Mouse (Mus musculus) frontal cortex, adult 2 months (tissue): Measurements from ENCODE around the gene Arhgef18. TPM values are rescaled to one million over a fixed set of nuclear protein-coding genes. Genes with fewer than 3 reads are reported as not detected.

Experiments
- DNase-seq, 2 experiments: peaks; one replicate each; pipeline ENCODE4 v3.0.0; 2022; ENCODE audit warnings: low spot score in 1 of 2; ENCODE audit errors: extremely low spot score in 1 of 2
- polyA plus RNA-seq: library from polyadenylated mRNA; depleted of rRNA; stranded (reverse); fragments of >200 nt; gene quantifications from 2 replicates; pipeline ENCODE4 v1.2.3, GENCODE M21; 2012; rRNA removed

Gene Arhgef18
- polyA plus RNA-seq: 29.1 and 33.8 TPM in 2 replicates

DNA sequence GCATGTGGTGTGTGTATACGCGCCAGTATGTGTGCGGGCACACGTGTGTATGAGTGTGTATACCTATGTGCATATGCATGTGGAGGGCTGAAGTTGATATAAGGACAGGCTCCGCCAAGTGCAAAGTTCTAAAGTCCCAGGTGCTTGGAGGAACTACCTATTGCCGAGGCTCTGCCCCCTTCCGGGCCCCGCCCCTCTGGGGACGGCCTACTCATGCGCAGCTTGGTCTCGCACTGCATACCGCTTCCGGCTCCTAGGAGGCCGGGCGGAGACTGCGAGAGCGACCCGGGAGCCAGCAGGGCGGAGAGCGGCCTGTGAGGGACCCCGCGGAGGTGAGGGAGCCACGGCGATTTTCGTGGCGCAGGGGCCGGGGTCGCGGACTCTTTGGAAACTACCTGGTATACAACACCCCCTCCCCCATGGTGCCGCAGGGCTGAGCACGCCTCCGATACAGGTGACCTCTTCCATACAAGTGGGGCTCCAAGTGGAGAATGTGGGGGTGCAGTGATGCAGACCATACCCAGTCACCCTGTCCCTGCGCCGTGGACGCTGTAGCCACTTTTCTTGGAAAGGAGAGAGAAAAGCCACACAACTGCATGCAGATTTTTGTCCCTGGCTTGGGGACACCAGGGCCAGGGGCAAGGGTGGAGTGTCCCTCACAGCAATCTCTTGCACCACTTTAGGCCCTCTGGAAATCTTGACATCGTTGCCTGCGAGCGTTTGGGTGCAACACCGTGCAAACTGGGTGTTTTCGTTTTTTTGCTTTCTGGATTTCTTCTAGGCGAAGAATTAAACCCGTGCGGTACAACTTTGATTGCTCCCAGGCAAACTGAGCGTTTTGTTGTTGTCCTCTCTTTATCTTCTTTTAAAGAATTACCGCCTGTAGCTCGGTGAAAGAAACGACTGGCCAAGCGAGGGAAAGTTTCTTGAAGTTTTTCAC lies at the start of gene Arhgef18:
TSS of gene Arhgef18 (plus strand) at position 236 of the 940 bp plus-strand sequence.
- DNase-seq: peak; percentile 63 to 86

DNA sequence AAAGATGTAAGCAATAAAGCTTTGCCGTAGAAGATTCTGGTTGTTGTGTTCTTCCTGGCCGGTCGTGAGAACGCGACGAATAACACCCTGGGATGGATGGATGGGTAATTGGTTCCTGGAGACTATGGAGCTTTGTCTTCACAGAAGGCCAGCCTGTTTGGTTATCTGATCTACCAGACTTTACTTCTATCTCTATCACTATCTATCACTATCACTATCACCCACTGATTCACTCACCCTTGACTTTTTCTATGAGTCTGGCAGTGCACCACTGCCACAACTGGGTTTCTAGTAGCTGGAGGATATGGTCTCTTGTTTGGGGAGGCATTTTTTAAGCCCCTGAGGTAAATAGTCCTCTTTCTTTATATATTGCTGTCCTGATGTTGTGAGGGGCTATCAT lies 47.5 kb upstream of the Arhgef18 start:
- no peak for DNase-seq

DNA sequence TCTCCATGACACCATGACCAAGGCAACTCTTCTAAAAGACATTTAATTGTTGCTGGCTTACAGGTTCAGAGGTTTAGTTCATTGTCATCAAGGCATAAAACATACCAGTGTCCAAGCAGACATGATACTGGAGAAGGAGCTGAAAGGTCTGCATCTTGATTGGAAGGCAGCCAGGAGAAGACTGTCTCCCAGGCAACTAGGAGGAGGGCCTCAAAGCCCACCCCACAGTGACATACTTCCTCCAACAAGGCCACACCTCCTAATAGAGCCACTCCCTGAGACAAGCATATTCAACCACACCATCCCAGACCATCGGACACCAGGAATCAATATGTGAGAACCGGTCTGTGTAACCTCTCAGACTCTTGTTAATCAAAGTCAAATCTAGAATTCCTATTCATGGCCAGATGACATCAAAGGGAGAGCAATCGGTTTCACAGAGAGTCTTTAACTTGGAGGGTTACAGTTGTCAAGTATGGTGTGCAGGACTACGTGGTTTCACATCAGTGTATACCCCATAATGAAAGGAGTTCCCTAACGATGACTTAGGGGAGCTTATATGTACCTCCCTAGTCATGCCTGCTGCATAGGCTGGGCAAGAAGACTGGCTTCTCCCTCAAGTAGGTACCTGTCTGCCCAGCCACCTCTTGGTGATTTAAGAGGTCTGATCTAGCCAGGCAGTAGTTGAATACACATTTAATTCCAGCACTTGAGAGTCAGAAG lies 46.0 kb upstream of the Arhgef18 start:
- no peak for DNase-seq

DNA sequence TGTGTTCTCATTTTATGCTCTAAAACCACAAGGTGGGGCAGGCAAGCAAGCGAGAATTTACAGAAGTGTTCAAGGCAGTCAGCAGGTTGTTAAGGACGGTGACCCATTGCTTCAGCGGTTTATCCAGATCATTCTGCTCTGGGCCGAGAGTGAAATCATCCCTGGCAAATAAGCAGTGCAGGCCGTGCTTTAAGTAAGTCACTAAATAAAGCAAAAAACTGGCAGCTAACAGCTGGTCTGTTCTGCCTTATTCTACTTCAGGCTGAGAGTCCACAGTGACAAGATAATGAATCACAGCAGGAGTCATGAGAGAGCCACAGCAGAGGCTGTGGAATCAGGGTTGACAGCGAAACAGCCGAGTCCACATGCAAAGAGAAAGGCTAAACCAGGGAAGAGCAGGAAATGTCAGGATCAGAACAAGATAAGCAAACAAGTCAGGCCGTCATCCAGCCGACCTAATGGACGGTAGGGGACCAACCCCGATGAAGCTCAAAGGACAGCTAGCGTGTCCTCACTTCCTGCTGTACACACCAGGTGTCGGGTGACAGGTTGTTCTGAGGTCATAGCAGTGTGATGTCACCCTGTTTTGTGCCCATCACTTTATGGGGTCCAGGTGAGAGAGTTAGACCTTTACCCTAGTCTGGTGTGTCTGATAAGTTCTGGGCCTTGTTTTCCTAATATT lies 44.5 kb upstream of the Arhgef18 start:
- DNase-seq: peak in 1 of 2 experiments; percentile 20

DNA sequence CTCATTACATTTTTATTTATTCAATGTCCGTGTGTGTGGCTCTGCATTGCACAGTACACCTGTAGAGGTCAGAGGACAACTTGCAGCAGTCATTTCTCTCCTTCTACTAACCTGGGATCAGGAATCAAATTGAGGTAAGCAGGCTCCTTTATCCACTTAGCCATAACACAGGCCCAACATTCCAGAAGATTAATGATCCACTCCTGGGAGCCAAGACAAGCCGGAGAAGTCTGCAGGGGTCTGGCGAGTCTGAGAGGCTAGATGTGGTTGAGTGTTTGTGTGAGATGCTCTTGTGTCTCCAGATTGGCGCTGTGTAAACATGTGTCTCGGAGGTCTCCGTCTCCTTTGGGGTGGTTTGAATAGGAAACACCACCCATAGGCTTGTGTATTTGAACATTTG lies 42.1 kb upstream of the Arhgef18 start:
- no peak for DNase-seq

DNA sequence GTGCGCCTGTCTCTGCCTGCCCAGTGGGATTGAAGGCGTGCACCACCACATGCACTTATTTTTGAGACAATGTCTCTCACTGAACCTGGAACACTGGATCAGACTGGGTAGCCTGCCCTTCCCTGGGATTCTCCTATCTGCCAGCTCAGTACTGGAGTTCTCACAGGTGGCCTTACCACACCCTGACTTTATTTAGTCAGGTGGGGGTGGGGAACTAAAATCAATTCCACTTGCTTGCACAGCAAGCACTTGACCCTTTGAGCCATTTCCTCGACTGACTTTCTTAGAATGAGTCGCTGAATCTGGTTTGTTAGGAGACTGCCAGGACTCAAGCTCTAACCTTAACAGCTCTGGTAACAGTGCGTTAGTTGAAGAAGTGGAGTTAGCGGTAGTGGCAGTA lies 40.1 kb upstream of the Arhgef18 start:
- no peak for DNase-seq

DNA sequence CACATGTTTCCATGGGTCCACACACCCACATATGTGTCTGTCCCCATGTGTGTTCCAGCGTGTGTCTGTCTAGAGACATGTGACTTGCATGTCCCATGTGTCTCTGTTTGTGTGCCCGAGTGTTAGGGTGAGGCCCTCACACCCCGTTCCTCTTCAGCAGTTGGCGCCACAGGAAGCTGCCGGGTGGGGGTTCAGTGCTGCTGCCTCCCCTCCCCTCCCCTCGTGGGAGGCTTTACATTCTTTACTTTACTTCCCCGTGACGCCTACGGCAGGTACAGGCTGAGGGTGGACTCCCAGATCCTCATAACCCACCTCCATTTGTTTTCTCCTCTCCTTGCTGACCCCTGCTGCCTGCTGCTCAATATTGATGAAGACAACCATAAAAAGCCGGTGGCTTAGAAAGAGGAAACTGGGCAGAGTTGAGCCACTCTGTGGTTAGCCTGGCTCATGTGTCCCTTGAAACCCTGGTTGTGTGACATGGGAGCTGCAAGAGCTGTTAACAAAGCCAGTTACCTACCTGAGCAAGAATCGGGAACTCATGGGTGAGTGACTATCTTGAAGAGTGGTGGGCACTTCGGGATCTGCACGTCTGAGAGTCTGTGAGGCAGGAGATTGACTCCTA lies 39.5 kb upstream of the Arhgef18 start, which contains the start of gene A430078G23Rik:
TSS of gene A430078G23Rik (plus strand) at position 227 of the 622 bp plus-strand sequence.
- DNase-seq: no peak

DNA sequence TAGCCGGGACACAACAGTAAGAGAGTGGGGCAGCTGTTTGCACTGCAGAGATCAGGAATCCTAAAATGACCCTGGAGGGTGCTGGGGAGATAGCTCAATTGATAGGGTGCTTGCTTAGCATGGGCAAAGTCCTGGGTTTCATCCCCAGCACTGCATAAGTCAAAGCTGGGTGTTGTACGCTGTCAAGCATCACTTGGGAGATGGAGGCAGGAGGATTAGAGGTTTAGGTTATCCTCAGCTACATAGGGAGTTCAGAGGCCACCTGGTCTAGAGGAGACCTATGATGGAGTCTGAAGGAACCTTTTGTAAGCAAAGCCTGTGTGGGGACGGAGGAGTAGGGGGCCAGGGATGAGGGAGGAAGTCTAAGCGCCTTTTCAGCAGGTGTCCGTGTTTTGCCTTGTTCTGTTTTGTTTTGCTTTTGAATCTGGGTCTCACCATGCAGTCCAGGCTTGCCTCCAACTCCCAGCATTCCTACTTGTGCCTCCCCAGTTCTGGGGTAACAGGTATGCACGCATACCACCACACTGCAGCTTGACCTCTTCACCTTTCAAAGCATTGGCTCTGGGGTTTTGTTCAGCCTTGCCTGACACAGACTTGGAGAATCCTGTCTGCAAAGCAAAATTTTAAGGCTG lies 38.9 kb upstream of the Arhgef18 start:
- DNase-seq: no peak

DNA sequence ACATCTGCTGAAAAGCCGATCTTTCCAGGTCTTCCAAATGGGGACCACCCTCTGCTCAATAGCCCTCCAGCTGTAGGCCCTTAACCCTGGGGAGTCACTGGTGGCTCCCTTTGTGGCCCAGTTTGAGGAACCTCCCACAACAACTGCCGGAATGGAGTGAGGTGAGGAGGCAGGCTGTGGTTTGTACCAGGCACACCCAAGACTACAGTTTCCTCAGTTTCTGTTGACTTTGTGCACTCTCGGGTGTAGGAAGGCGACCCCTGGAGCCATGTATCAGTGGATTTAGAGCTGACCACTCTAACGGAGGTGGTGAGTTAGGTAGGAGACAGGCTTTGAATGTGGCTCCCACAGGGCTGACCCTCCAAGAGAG lies 38.4 kb upstream of the Arhgef18 start:
- DNase-seq: no peak

DNA sequence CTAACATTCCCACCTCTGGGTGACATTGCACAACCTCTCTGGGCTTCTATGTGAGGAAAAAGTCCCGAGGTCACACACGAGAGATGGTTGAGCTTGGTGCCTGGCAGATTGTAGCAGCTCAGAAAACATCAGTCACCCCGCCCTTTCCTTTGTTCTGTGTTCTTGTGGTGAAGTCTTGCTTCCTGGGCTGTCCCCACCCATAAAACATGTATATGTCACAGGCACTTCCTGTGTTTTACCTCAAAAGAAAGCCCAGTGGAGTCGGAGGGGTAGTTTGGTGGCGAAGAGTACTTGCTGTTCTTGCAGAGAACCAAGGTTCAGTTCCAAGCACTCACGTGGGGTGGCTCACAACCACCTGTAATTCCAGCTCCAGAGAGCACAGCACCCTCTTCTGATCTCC lies 37.2 kb upstream of the Arhgef18 start:
- DNase-seq: no peak

DNA sequence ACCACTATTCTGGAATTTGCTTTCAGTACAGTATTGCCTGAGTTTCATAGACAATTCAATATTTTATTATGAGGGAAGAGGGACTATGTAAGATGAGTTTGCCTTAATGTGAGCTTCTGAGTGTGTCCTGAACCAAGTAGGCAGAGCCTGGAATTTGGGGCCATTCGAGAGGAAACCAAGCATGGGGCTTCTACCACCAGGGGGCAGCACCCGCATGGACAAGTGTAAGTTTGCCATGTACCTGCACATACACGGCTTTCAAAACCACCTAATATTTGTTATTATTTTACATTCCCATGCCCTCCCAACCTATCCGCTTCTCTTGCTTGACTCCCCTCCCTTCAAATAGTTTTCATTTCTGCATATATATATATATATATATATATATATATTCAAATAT lies 34.7 kb upstream of the Arhgef18 start:
- peak; percentile 18 to 91 for DNase-seq

DNA sequence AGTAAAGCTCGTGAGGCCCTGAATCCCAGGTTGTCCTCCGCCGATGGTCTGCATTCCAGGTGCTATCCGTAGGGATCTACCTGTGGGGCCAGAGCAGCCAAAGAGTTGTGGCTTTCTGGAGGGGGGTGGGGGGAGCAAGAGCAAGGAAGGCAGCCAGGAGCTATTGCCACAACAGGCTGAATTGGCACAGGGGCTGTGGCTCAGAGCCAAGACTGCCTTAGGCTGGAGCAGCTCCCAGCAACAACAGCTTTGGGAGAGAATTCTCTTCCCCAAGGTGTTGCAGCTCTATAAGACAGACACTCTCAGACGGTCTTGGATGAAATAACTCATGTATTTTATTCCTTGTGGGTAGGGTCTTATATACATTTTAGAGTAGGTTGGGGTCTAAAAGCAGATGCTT lies 25.7 kb upstream of the Arhgef18 start:
- no peak for DNase-seq

DNA sequence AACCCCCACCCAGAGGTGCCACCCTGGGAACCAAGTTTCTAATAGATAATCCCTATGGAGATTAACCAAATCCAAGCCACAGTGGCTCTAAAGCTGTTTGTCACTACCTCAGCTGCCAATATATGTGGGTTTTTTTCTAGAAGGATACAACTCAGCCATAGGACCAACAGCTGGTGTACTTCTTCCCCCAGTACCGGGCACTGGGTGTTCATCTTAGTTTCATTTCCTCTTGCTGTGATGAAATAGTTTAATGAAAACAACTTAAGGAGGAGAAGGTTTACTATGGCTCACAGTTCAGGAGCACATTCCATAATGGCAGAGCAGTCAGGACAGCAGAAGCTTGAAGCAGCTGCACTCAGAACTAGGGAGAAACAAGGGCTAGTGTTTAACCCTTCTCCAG lies 24.7 kb upstream of the Arhgef18 start:
- no peak for DNase-seq

DNA sequence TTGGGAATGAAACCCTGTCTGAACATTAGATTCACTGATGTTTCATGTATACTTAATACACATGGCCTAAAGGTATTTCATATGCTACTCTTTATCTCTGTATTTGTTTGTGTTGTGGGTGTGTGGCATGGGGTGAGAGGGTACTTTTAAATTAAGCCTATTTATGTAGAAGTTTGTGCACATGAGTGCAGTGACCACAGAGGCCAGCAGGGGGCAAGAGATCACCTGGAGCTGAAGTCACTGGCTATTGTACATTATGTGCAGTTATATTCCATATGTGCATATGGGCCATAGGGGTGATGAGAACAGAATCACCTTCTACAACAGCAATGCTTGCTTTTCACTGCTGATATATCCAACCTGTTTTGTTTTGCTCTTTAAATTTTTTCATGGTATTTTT lies 17.1 kb upstream of the Arhgef18 start:
- DNase-seq: no peak

DNA sequence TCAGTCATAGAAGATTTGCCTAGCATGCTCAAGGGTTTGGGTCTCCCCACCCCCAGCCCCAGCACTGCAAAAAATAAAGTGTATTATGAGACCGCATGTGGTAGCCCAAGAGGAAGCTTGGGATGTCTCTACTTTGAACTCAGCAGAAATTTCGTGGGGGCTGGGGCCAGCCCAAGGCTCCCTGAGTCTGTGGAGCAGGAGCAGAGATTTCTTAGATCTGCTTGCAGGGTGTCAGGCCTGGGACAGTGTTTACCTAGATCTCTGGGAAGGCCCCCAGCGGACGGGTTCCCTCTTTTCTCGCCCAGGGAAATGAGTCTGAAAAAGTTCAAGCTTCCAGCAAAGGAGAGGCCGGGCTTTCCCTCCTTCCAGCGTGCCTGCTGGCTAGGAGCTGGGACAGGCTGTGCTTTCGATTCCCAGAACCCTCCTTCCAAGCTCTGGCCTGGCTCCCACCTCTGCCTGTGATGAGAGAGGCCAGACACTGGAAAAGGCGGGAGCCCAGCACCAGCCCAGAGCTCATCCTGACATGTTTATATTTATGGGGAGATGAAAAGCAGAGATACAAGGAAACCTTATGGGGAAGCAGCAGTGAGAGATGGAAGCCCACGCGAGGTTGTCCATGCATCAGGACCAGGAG lies 16.0 kb upstream of the Arhgef18 start:
- DNase-seq: no peak

DNA sequence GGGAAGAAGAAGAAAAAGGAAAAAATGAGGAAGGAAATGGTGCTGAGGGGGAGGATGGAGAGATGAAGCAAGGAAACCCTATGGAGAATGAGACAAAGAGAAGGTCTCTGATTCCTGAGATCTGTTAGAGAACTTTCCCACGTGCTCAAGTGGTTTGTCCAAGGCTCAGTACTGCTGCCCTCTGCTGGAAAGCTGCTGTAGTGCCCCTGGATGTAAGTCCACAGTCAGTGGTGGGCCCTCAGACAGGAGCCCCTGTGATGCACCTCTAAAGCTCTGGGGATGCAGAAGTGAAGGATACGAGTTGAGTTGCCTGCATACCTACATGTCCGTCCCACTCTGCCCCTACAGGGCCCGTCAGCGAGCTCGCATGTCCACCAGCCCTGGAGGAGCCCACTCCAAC lies 5.5 kb upstream of the Arhgef18 start:
- DNase-seq: peak in 1 of 2 experiments; percentile 79

DNA sequence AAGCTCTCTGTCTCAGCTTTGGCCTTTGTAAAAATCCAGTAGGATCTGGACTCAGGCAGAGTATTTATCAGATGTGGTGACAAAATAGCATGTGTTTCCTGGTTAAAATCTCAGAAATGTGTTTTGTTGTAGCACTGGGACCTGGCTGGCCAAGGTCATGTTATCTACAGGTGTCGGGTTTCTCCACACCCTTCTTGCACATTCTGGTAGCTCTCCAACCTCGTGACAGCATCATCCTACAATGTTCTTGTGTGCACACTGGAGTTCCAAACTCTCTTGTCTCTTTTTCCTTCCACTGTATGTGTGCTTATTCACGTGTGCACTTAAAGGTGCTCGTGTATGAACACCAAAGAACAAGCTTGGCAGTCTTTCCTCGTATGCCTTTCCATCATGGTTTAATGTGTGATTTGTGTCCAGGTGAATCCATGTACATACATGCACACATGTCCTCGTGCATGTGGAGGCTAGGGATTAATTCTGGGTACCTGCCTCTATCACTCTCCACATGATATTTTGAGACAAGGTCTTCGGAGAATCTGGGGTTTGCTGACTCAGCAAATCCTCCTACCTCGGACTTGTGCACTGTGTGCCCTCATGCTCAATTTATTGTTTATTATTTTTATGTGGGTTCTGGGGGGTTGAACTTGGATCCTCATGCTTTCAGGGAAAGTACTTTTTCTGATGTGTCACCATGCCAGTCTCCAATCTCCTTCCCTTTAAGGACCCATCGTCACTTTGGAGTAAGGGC lies 4.0 kb upstream of the Arhgef18 start:
- no peak for DNase-seq

DNA sequence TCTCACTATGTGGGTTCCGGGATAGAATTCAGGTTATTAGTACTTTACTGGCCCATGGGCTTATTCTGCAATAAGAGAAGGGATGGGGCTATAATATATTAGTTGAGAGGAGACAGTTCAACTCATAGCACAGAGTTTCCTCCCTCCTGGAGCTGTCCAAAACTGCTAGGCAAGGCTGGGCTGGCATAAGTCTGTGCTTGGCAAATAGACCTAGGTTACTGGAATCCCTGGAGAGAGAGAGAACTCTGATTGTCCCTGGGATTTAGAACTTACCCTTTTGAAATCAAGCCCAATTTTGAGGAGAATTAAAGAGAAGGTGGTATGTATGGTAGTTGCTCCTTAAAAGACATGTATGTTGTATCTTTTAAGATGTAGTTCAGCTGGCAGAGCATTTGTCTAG lies 3.3 kb upstream of the Arhgef18 start:
- DNase-seq: no peak

DNA sequence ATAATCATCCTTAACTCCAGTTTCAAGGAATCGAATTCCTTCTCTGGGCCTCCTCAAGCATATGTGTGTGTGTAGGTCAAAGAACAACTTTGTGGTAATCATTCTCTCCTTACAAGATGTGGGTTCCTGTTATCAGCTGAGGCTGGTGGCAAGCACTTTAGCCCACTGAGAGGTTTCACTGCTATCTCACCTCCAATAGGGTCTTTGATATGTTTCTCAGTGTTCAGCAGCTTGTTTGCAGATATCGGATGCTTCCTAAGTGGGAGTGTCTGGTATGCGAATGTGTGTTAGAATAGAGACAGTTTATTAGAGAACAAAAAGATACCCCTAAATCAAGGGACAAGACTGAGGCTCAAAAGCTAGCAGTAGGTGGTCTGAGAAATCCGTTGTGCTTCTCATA lies 513 bp upstream of the Arhgef18 start:
- no peak for DNase-seq
